Mouse (Mus musculus): ENCODE measurements at regions not wholly inside any gene's neighbourhood (a gene's known extent, or its start where the extent isn't known, plus 50 kb on each side); places are given as distances from the start of the nearest gene placed in this dataset.

DNA sequence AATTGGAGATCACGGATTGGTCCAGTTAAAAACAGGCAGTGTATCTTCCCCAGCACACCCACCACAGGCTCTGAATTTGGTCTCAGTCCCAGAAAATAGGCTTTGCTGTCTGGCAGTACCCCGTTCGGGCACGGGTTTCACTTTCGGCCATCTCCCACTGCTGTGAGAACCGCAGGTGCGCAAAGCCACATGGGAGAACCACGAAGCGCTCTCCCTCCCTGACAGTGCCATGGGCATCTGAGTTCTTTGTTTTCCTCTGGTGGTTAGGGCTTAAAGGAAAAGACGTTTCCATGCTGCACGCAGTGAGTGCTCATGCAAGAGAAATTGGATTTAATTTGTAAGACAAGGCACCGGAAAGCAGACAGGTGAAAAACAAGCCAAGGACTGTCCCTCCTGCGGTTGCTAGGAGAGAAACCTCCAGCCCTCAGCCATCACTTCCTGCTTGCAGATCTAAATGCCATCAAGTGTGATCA, 441.3 kb upstream of the 3110018I06Rik start:
- ChIA-PET CTCF (no interaction called here), POLR2A (no interaction called here)
- no peak for TF ChIP-seq CTCF (IDR thresholded peaks at IDR 0.05)
- H3K27me3 ChIP-seq: no peaks in the 10 kb centered on the region
- DNase-seq (ENCODE audit: low read depth, low spot score): no peak
- in situ Hi-C loops (cut with MboI; ENCODE audit: low pct_unique_long_range_greater_than_20kb): no loop called here
- ATAC-seq: no peak

DNA sequence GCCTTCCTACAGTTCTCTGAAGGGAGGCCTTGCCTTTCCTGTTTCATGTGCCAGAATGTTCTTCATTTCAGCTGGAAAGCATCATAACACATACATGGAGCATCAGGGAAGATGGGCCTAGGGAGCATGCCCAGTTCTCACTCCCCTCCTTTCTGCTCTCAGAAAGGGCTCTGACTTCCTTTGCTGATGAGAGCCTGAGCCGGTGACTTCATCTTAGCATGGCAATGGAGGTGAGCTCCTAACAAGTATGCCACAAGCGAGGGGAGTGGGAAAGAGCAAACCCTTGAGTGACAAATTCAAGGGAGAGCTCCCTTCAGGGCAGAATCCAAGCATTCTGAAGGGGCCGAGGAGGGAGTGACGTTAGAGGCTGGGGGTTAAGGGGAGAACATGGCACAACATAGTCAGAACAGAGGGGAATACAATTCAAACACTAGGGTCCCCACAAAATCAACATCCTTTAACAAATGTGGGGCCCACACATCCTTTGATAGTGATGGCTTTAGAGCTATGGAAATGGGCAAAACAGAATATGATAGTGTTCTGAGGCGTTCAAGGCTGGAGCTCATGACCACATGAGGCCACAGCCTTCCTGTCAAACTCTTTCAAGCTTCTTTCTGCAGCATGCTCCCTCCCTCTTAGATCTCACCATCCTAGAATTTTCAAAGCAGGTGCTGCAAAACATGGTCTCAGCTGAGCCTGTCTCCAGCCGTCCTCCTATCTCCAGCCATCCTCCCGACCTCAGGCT, 437.4 kb upstream of the 3110018I06Rik start:
- no peak for ATAC-seq
- no peak for DNase-seq (ENCODE audit: low read depth, low spot score)
- ChIA-PET CTCF (no interaction called here), POLR2A (no interaction called here)
- H3K27me3 ChIP-seq: no peaks in the 10 kb centered on the region
- TF ChIP-seq CTCF (IDR thresholded peaks at IDR 0.05): no peak
- in situ Hi-C loops (cut with MboI; ENCODE audit: low pct_unique_long_range_greater_than_20kb): no loop called here

DNA sequence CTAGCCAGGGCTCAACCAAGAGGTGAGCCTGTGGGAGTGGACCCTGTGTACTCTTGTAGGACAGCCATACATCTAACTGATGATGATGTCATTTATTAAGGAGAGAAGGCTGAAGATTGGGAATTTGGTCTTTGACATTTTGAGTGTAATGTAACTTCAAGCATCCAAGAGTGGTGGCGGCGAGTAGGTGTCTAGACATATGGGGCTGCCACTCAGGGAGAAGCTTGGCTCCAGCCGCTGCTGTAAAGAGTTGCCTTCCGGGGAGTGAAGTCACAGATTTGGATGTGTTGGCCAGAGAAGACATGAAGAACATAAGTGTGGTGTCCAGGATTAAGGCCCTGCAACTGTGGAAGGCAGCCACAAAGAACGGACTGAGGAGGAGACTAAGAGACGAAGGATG, 436.3 kb upstream of the 3110018I06Rik start:
- in situ Hi-C loops (cut with MboI; ENCODE audit: low pct_unique_long_range_greater_than_20kb): no loop called here
- POLR2A ChIA-PET: no interaction called here
- H3K27me3 ChIP-seq: no peaks in the 10 kb centered on the region
- TF ChIP-seq CTCF (IDR thresholded peaks at IDR 0.05): no peak
- CTCF ChIA-PET: no interaction called here
- ATAC-seq: no peak
- no peak for DNase-seq (ENCODE audit: low read depth, low spot score)

DNA sequence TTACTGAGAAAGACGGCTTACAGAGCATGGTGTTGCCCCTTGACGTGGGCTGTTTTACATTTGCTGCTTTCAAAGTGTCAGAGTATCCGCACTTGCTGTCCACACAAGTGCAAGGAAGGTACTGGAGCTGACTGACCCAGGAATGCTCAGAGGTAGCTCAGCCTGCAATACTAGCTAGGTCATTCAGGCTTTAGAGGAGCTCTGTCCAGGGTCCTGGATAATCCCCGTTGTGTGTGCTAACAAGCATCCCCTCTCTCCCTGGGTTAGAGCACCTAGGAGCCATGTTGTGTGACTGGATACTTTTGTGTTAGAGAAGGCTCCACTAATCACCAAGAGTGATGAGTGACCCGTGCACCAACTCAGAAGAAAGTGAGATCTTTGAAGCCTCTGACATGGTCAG, 431.9 kb upstream of the 3110018I06Rik start:
- ChIA-PET CTCF (no interaction called here), POLR2A (no interaction called here)
- H3K27me3 ChIP-seq: no peaks in the 10 kb centered on the region
- no peak for ATAC-seq
- in situ Hi-C loops (cut with MboI; ENCODE audit: low pct_unique_long_range_greater_than_20kb): no loop called here
- TF ChIP-seq CTCF (IDR thresholded peaks at IDR 0.05): no peak
- no peak for DNase-seq (ENCODE audit: low read depth, low spot score)

DNA sequence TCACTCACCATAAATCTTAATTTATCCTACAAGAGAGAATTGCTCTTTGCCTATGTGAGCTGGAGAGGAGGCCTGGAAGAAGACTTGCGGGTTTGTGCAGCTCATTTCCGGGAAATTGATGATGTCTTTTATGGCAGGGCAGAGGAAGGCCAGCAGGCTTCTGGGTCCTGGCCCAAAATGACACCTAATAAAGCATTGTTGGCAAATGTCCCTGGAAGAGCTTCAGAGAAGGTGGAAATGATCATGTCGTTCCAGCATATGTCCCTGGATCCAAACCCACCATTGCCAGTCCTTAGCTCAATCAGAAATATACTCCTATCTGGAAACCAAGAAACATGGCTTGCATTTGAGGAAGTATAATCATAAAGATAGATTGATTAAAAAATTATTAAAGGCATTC, 427.9 kb upstream of the 3110018I06Rik start:
- TF ChIP-seq CTCF (IDR thresholded peaks at IDR 0.05): no peak
- in situ Hi-C loops (cut with MboI; ENCODE audit: low pct_unique_long_range_greater_than_20kb): no loop called here
- no peak for ATAC-seq
- ChIA-PET CTCF (no interaction called here), POLR2A (interaction anchor here (0.7 kb wide), 1 partner anchor 48 kb away, joined by 3 read pairs; no protein-coding TSS in a partner anchor)
- no peak for DNase-seq (ENCODE audit: low read depth, low spot score)
- no peaks in the 10 kb centered on the region for H3K27me3 ChIP-seq

DNA sequence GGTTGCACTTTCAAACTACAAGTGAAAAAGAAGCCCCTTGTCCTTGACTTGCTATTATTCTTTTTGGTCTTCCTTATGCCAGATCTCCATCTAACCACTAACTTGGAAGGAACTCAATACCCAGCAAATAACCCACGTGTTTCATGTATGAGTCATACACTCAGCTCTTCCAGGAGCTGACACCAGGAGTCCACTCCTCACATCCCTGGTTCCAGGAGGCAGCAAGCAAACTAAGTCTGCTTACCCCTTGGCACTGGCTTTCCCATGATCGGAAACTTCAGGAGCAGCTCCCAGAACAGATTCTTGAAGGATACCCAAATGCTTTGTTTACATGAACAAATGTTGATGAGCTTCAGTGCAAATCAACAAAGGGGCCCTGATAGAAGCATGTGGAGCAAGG, 421.1 kb upstream of the 3110018I06Rik start:
- ChIA-PET CTCF (no interaction called here), POLR2A (no interaction called here)
- ATAC-seq (peak; percentile 65), DNase-seq (ENCODE audit: low read depth, low spot score) (no peak)
- TF ChIP-seq CTCF (IDR thresholded peaks at IDR 0.05): no peak
- H3K27me3 ChIP-seq: no peaks in the 10 kb centered on the region
- in situ Hi-C loops (cut with MboI; ENCODE audit: low pct_unique_long_range_greater_than_20kb): no loop called here

DNA sequence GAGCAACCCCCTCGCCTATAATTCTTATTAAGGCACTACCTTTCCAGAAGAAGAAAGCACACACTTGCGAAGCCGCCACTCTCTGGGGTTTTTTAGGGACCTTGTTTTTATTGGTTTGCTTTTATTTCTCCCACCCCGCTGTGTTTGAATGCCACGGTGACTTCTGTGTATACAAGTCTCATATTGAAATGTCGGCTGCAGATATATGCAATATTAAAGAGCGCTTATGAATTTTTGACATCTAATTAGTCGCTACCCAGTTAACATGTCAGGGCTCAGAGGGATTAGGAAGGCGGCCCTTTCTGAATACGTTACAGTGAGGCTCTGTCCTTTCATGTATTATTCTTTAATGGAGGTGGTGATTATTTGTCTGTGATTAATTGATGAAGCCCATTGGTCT, 405.9 kb upstream of the 3110018I06Rik start:
- in situ Hi-C loops (cut with MboI; ENCODE audit: low pct_unique_long_range_greater_than_20kb): no loop called here
- CTCF ChIA-PET: no interaction called here
- POLR2A ChIA-PET: no interaction called here
- ATAC-seq: no peak
- H3K27me3 ChIP-seq: no peaks in the 10 kb centered on the region
- DNase-seq (ENCODE audit: low read depth, low spot score): no peak
- no peak for TF ChIP-seq CTCF (IDR thresholded peaks at IDR 0.05)

DNA sequence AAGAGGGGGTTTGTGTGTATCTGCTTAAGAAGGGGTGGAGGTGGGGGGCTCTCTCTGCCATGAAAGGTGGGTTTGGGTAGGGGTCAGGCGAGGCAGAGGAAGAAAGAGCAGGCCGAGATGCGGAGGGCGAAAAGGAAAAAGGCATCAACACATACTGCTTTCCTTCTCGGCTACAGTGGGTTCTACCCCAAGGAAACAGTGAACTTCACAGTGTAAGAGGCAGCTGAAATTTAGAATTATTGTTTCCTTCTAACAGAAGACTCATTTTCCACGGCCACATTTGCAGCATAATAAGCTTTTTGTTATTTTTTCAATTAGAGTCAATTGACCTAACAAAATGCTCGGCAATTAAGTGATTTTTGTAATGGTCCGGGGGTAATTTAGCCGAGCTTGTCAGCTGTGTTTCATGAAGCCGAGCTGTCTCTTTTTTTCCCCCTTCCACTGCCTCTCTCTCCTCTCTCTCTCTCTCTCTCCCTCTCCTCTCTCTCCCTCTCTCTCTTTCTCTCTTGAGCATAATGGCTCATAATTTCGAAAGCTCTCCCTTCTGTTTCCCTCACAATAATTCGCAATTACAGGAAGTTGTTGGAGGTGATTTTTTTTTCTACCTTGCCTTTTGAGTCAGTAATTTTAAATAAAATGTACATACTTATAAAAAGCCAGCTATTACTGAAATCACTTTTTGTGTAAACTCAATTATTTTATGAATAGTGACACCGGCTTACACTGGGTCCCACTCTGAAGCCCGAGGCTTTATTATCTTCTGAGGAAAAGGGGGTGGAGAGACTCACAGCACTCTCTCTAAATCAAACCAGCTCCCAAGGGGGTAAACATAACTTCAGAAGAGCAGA, 403.1 kb upstream of the 3110018I06Rik start:
- ATAC-seq (no peak), DNase-seq (ENCODE audit: low read depth, low spot score) (no peak)
- H3K27me3 ChIP-seq: no peaks in the 10 kb centered on the region
- ChIA-PET CTCF (no interaction called here), POLR2A (interaction anchor here (0.6 kb wide), 1 partner anchor 807 kb away, joined by 6 read pairs; no protein-coding TSS in a partner anchor)
- TF ChIP-seq CTCF (IDR thresholded peaks at IDR 0.05): no peak
- in situ Hi-C loops (cut with MboI; ENCODE audit: low pct_unique_long_range_greater_than_20kb): no loop called here

DNA sequence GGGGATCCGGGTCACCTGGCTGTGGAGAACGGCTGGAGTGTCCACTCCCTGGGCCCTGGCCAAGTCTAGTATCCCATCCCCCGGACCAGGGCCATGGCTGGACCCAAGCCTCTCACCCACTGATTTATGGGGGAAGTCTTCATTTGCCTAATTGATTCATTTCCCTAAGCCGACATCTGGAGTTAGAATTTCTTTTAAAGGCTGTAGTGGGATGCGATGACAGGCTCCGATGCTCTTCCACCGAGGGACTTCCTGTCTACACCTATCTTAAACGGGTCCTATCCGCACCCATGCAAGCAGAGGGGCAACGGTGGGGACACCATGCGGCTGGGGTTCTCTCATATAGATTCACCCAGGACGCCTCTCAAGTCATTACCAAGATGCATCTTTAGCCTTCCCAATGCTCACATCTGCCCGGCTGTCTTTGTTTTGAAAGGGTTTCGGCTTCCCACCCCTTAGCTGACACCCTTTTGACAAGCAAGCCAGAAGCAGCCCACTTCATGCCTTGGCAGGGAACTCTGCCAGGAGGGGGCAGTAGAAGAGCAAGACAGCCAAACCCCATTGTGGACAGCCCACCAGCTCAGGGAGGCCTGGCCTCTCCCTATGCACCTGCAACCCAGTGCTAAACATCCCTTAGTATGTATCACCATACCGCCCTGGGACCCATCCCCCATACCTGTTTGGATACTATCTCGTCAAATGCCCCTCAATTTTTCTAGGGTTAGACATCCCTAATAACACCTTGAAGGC, 402.4 kb upstream of the 3110018I06Rik start:
- ChIA-PET POLR2A (no interaction called here), CTCF (no interaction called here)
- no peak for TF ChIP-seq CTCF (IDR thresholded peaks at IDR 0.05)
- in situ Hi-C loops (cut with MboI; ENCODE audit: low pct_unique_long_range_greater_than_20kb): no loop called here
- no peak for DNase-seq (ENCODE audit: low read depth, low spot score)
- no peak for ATAC-seq
- no peaks in the 10 kb centered on the region for H3K27me3 ChIP-seq

DNA sequence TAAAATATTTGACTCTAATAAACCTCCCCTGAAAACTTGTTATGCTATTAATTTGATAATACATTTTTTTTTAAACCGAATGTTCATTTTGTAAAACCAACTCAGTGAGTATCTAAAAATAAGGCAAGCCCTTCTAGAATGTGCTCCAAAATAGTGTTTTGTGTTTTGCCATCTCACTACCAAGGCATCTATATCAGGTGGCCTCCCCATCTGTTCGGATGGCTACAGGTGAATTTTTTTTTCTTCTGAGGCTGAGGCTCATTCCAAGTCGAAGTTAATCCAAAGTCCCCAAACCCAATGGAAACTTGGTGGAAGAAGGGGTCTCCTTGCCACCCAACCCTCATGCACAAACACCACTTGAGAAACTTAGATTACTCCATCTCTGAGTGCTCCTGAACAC, 396.3 kb upstream of the 3110018I06Rik start:
- CTCF ChIA-PET: no interaction called here
- in situ Hi-C loops (cut with MboI; ENCODE audit: low pct_unique_long_range_greater_than_20kb): no loop called here
- ATAC-seq (no peak), DNase-seq (ENCODE audit: low read depth, low spot score) (no peak)
- POLR2A ChIA-PET: no interaction called here
- TF ChIP-seq CTCF (IDR thresholded peaks at IDR 0.05): no peak
- H3K27me3 ChIP-seq: no peaks in the 10 kb centered on the region

DNA sequence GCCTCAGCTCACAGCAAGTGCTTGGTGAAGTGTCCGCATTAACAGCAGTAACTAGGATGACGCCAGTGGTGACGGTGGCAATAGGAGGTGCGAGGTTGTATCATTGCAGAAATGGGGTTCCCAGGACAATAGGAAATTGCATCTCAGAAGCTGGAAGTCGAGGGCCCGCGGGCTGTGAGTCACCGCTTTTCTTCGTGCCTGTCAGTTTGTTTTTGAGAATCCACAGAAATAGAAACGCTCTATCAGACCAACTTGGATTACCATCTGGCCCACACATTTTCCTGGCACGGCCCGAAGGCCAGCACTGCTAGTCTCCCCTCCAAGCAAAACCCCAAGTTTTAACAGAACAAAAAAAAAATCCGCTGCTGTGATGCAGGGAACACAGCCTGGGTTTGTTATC, 395.1 kb upstream of the 3110018I06Rik start:
- no peak for DNase-seq (ENCODE audit: low read depth, low spot score)
- in situ Hi-C loops (cut with MboI; ENCODE audit: low pct_unique_long_range_greater_than_20kb): no loop called here
- no peak for TF ChIP-seq CTCF (IDR thresholded peaks at IDR 0.05)
- ChIA-PET CTCF (no interaction called here), POLR2A (no interaction called here)
- ATAC-seq: no peak
- H3K27me3 ChIP-seq: no peaks in the 10 kb centered on the region

All from Patski (cell line).